Mouse (Mus musculus) ES-E14 (cell line): ENCODE data around the gene Pcna.

ENCODE experiments used
- HCFC1 ChIP-seq: IDR thresholded peaks from 2 replicates; pipeline ENCODE4 v1.6.1; 2012; ENCODE audit warnings: low read length, inconsistent platforms, borderline replicate concordance; ENCODE audit not compliant: insufficient read depth
- MAFK ChIP-seq: IDR thresholded peaks from 2 replicates; pipeline ENCODE4 v1.6.1; 2014; ENCODE audit warnings: mild to moderate bottlenecking, low read depth, low read length, inconsistent platforms; ENCODE audit not compliant: insufficient read depth

GRCm38 (mm10) chr2:132224359-132224758, 28.8 kb downstream of the Pcna start:
- no peak for TF ChIP-seq HCFC1
- no peak for TF ChIP-seq MAFK
